Mouse (Mus musculus): ENCODE measurements around the gene Rfx5. TPM values are rescaled to one million over a fixed set of nuclear protein-coding genes. Genes with fewer than 3 reads are reported as not detected.

Gene Rfx5
- polyA plus RNA-seq, 1 experiment = 3.5 TPM

- Histone ChIP-seq H3K4me3 (no peak overlapping the region), H3K27me3 (ENCODE audit: control insufficient read depth, insufficient read depth, insufficient read length) (no peaks in the 10 kb centered on the region), H3ac (ENCODE audit: control insufficient read depth, insufficient read length) (no peak overlapping the region), H3K79me2 (ENCODE audit: control insufficient read depth, insufficient read depth) (no peaks in the 10 kb centered on the region), H3K36me3 (ENCODE audit: control insufficient read depth, insufficient read depth) (no peaks in the 10 kb centered on the region), H3K4me2 (ENCODE audit: low read depth) (no peak overlapping the region)
- no peak for TF ChIP-seq MAX (IDR thresholded peaks at IDR 0.05; ENCODE audit: low read depth)
- no peak for TF ChIP-seq MYOG (IDR thresholded peaks at IDR 0.05; ENCODE audit: control insufficient read depth in 1 of 3, insufficient read depth in 1 of 3, insufficient read length in 2 of 3, low read depth in 2 of 3)
- no peak for TF ChIP-seq REST (IDR thresholded peaks at IDR 0.05; ENCODE audit: insufficient read depth, insufficient read length)
- TF ChIP-seq E2F4 (IDR thresholded peaks at IDR 0.05; ENCODE audit: insufficient read depth) = no peak
- no peak for TF ChIP-seq MYOD1 (IDR thresholded peaks at IDR 0.05; ENCODE audit: control insufficient read depth in 1 of 3, insufficient read length in 2 of 3, low read depth in 2 of 3)
- no peak for TF ChIP-seq SRF (IDR thresholded peaks at IDR 0.05; ENCODE audit: control insufficient read depth, insufficient read length, low read depth)
- no peak for TF ChIP-seq POLR2AphosphoS2 (IDR thresholded peaks at IDR 0.05; ENCODE audit: insufficient read length, low read depth)
- no peak for TF ChIP-seq USF1 (IDR thresholded peaks at IDR 0.05; ENCODE audit: low read depth)
These were observed 5.7 kb upstream of the Rfx5 start for GRCm38 (mm10) chr3:94948066-94948614.

DNA sequence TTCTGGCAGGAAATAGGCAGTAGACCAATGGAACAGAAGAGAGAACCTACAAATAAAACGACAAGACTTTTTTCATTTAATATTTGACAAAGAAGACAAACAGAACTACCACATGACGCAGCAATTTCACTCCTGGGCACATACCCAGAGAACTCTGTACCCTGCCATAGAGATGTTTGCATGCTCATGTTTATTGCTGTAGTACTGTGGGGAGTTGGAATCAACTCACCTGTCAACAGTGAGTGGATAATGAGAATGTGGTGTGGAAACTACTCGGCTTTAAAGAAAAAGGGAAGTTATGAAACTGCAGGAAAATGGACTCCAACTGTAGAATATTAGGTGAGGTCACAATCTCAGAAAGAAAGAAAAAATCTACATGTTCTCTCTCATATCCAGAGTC is 4.2 kb upstream of the Rfx5 start:
- no peak overlapping the region for H3K4me3 ChIP-seq

DNA sequence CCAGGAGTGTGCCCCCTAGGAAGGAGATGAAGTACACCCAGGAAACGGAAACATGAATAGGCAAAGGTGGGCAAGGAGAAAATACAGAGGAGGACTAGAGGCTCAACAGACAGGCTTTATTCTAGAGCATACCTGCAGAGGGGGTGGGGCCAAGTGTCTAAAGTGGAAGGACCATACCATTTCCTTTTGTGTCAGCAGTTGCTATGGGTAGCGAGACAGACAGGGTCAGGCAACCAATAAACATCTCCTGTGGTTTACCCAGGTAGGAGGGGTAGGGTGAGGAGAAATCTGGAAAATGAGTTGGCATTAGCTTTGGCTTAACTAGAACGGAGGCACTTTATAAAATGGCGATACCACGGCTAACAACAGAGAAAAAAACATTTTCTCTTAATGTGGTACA is 1.1 kb upstream of the Rfx5 start:
- no peaks in the 10 kb centered on the region for H3K79me2 ChIP-seq (ENCODE audit: control insufficient read depth, insufficient read depth)
- H3K36me3 ChIP-seq (ENCODE audit: control insufficient read depth, insufficient read depth) = no peaks in the 10 kb centered on the region
- no peak overlapping the region for H3ac ChIP-seq (ENCODE audit: control insufficient read depth, insufficient read length)
- peak overlapping the region; percentile 81 for H3K4me2 ChIP-seq (ENCODE audit: low read depth)
- H3K27me3 ChIP-seq (ENCODE audit: control insufficient read depth, insufficient read depth, insufficient read length) = no peaks in the 10 kb centered on the region
- peak overlapping the region; percentile 65 for H3K4me3 ChIP-seq
- TF ChIP-seq USF1 (IDR thresholded peaks at IDR 0.05; ENCODE audit: low read depth) = no peak

More for the DNA sequence above, 4.2 kb upstream of the Rfx5 start:
- H3K27me3 ChIP-seq (ENCODE audit: control insufficient read depth, insufficient read depth, insufficient read length) = no peaks in the 10 kb centered on the region
- no peak for TF ChIP-seq E2F4 (IDR thresholded peaks at IDR 0.05; ENCODE audit: insufficient read depth)
- no peak for TF ChIP-seq TCF12 (IDR thresholded peaks at IDR 0.05; ENCODE audit: insufficient read depth, poor library complexity, severe bottlenecking)
- no peak for TF ChIP-seq REST (IDR thresholded peaks at IDR 0.05; ENCODE audit: insufficient read depth, insufficient read length)
- no peak for TF ChIP-seq MYOG (IDR thresholded peaks at IDR 0.05; ENCODE audit: control insufficient read depth in 1 of 3, insufficient read depth in 1 of 3, insufficient read length in 2 of 3, low read depth in 2 of 3)
- no peak for TF ChIP-seq SRF (IDR thresholded peaks at IDR 0.05; ENCODE audit: control insufficient read depth, insufficient read length, low read depth)
- TF ChIP-seq USF1 (IDR thresholded peaks at IDR 0.05; ENCODE audit: low read depth) = no peak
- no peak for TF ChIP-seq TCF3 (IDR thresholded peaks at IDR 0.05; ENCODE audit: insufficient read length, low read depth)
- no peak for TF ChIP-seq POLR2A (IDR thresholded peaks at IDR 0.05; ENCODE audit: insufficient read length, low read depth)
- TF ChIP-seq MAX (IDR thresholded peaks at IDR 0.05; ENCODE audit: low read depth) = no peak
- TF ChIP-seq MYOD1 (IDR thresholded peaks at IDR 0.05; ENCODE audit: control insufficient read depth in 1 of 3, insufficient read length in 2 of 3, low read depth in 2 of 3) = no peak
- TF ChIP-seq POLR2AphosphoS2 (IDR thresholded peaks at IDR 0.05; ENCODE audit: insufficient read length, low read depth) = no peak
- no peak for TF ChIP-seq CEBPB (IDR thresholded peaks at IDR 0.05; ENCODE audit: insufficient read depth, poor library complexity, severe bottlenecking)
- H3ac ChIP-seq (ENCODE audit: control insufficient read depth, insufficient read length) = no peak overlapping the region
- no peak overlapping the region for H3K4me2 ChIP-seq (ENCODE audit: low read depth)
- H3K36me3 ChIP-seq (ENCODE audit: control insufficient read depth, insufficient read depth) = no peaks in the 10 kb centered on the region
- no peaks in the 10 kb centered on the region for H3K79me2 ChIP-seq (ENCODE audit: control insufficient read depth, insufficient read depth)

GRCm38 (mm10) chr3:94953384-94953763 is 501 bp upstream of the Rfx5 start:
- Histone ChIP-seq H3K4me3 (peak overlapping the region; percentile 65), H3K27me3 (ENCODE audit: control insufficient read depth, insufficient read depth, insufficient read length) (no peaks in the 10 kb centered on the region), H3K79me2 (ENCODE audit: control insufficient read depth, insufficient read depth) (no peaks in the 10 kb centered on the region), H3K4me2 (ENCODE audit: low read depth) (peak overlapping the region; percentile 81), H3K36me3 (ENCODE audit: control insufficient read depth, insufficient read depth) (no peaks in the 10 kb centered on the region), H3ac (ENCODE audit: control insufficient read depth, insufficient read length) (peak overlapping the region; percentile 21)
- TF ChIP-seq REST (IDR thresholded peaks at IDR 0.05; ENCODE audit: insufficient read depth, insufficient read length) (no peak), POLR2AphosphoS2 (IDR thresholded peaks at IDR 0.05; ENCODE audit: insufficient read length, low read depth) (no peak), TCF3 (IDR thresholded peaks at IDR 0.05; ENCODE audit: insufficient read length, low read depth) (no peak), CEBPB (IDR thresholded peaks at IDR 0.05; ENCODE audit: insufficient read depth, poor library complexity, severe bottlenecking) (no peak), TCF12 (IDR thresholded peaks at IDR 0.05; ENCODE audit: insufficient read depth, poor library complexity, severe bottlenecking) (no peak), SRF (IDR thresholded peaks at IDR 0.05; ENCODE audit: control insufficient read depth, insufficient read length, low read depth) (no peak), MYOG (IDR thresholded peaks at IDR 0.05; ENCODE audit: control insufficient read depth in 1 of 3, insufficient read depth in 1 of 3, insufficient read length in 2 of 3, low read depth in 2 of 3) (no peak), MAX (IDR thresholded peaks at IDR 0.05; ENCODE audit: low read depth) (no peak), POLR2A (IDR thresholded peaks at IDR 0.05; ENCODE audit: insufficient read length, low read depth) (no peak), E2F4 (IDR thresholded peaks at IDR 0.05; ENCODE audit: insufficient read depth) (no peak), MYOD1 (IDR thresholded peaks at IDR 0.05; ENCODE audit: control insufficient read depth in 1 of 3, insufficient read length in 2 of 3, low read depth in 2 of 3) (no peak), USF1 (IDR thresholded peaks at IDR 0.05; ENCODE audit: low read depth) (no peak)

- no peak overlapping the region for H3ac ChIP-seq (ENCODE audit: control insufficient read depth, insufficient read length)
- TF ChIP-seq TCF12 (IDR thresholded peaks at IDR 0.05; ENCODE audit: insufficient read depth, poor library complexity, severe bottlenecking) (peak; percentile 46), TCF3 (IDR thresholded peaks at IDR 0.05; ENCODE audit: insufficient read length, low read depth) (peak; percentile 10), MYOD1 (IDR thresholded peaks at IDR 0.05; ENCODE audit: control insufficient read depth in 1 of 3, insufficient read length in 2 of 3, low read depth in 2 of 3) (peak; percentile 13 to 90 (median 89)), MYOG (IDR thresholded peaks at IDR 0.05; ENCODE audit: control insufficient read depth in 1 of 3, insufficient read depth in 1 of 3, insufficient read length in 2 of 3, low read depth in 2 of 3) (peak; percentile 3 to 80 (median 61)), CEBPB (IDR thresholded peaks at IDR 0.05; ENCODE audit: insufficient read depth, poor library complexity, severe bottlenecking) (no peak), REST (IDR thresholded peaks at IDR 0.05; ENCODE audit: insufficient read depth, insufficient read length) (no peak), MAX (IDR thresholded peaks at IDR 0.05; ENCODE audit: low read depth) (no peak), POLR2AphosphoS2 (IDR thresholded peaks at IDR 0.05; ENCODE audit: insufficient read length, low read depth) (no peak)
- H3K4me3 ChIP-seq = no peak overlapping the region
- H3K36me3 ChIP-seq (ENCODE audit: control insufficient read depth, insufficient read depth) = no peaks in the 10 kb centered on the region
- no peak overlapping the region for H3K4me2 ChIP-seq (ENCODE audit: low read depth)
- no peaks in the 10 kb centered on the region for H3K27me3 ChIP-seq (ENCODE audit: control insufficient read depth, insufficient read depth, insufficient read length)
- H3K79me2 ChIP-seq (ENCODE audit: control insufficient read depth, insufficient read depth) = no peaks in the 10 kb centered on the region
These were observed 4.4 kb downstream of the Rfx5 start for GRCm38 (mm10) chr3:94958295-94958694.

All from myocyte (in vitro differentiated cells).